Mouse (Mus musculus) C2C12 (cell line): ENCODE measurements around the gene Wdr59. TPM values are rescaled to one million over a fixed set of nuclear protein-coding genes. Genes with fewer than 3 reads are reported as not detected.
"Not testable (repeated sequence)": the region's sequence is repeated elsewhere in the genome, so short reads cannot be mapped to it uniquely, and the experiment has no call there.

ENCODE experiments used
- H3K27me3 ChIP-seq: one replicate; pipeline ENCODE4 v1.6.1; 2011; ENCODE audit not compliant: control insufficient read depth, insufficient read depth, insufficient read length
- H3K36me3 ChIP-seq: one replicate; pipeline ENCODE4 v1.6.1; 2011; ENCODE audit not compliant: control insufficient read depth, insufficient read depth
- H3K4me3 ChIP-seq: one replicate; pipeline ENCODE4 v1.5.1; 2011; ENCODE audit warnings: mild to moderate bottlenecking, control low read depth; ENCODE audit not compliant: poor library complexity, insufficient read depth, severe bottlenecking
- H3K79me2 ChIP-seq: one replicate; pipeline ENCODE4 v1.6.1; 2011; ENCODE audit not compliant: control insufficient read depth, insufficient read depth
- H3K79me3 ChIP-seq: one replicate; pipeline ENCODE4 v1.6.1; 2011; ENCODE audit warnings: low read depth, control low read depth
- H3ac ChIP-seq: one replicate; pipeline ENCODE3; 2011; ENCODE audit warnings: low read depth; ENCODE audit not compliant: control insufficient read depth, insufficient read length
- CEBPB ChIP-seq: IDR thresholded peaks from one replicate; pipeline ENCODE4 v1.6.1; 2011; ENCODE audit warnings: low read depth, mild to moderate bottlenecking, control low read depth, moderate library complexity
- CTCF ChIP-seq: IDR thresholded peaks from one replicate; pipeline ENCODE4 v1.5.1; 2011; ENCODE audit not compliant: control insufficient read depth, insufficient read depth, insufficient read length
- FOSL1 ChIP-seq: IDR thresholded peaks from one replicate; pipeline ENCODE4 v1.8.0; 2011; ENCODE audit warnings: mild to moderate bottlenecking, low read length; ENCODE audit not compliant: poor library complexity, insufficient read depth, severe bottlenecking
- MAX ChIP-seq: IDR thresholded peaks from one replicate; pipeline ENCODE4 v1.6.1; 2011; ENCODE audit warnings: mild to moderate bottlenecking, control low read depth
- MYOD1 ChIP-seq: IDR thresholded peaks from one replicate; pipeline ENCODE4 v1.6.1; 2011; ENCODE audit warnings: low read depth; ENCODE audit not compliant: control insufficient read depth, insufficient read length
- MYOG ChIP-seq: IDR thresholded peaks from one replicate; pipeline ENCODE4 v1.6.1; 2011; ENCODE audit not compliant: control insufficient read depth, insufficient read length; ENCODE audit errors: extremely low read depth
- USF1 ChIP-seq: IDR thresholded peaks from one replicate; pipeline ENCODE4 v1.6.1; 2011; ENCODE audit warnings: low read depth, mild to moderate bottlenecking, control low read depth, moderate library complexity
- polyA plus RNA-seq: library from polyadenylated mRNA; unstranded; fragments of >200 nt; fragmentation: generic; extraction: Trizol; gene quantifications from one replicate; pipeline ENCODE4 v1.2.1, GENCODE M21; 2012; ENCODE audit warnings: missing spikeins

Wdr59 gene
- polyA plus RNA-seq, 1 experiment, result 6.7 TPM

DNA sequence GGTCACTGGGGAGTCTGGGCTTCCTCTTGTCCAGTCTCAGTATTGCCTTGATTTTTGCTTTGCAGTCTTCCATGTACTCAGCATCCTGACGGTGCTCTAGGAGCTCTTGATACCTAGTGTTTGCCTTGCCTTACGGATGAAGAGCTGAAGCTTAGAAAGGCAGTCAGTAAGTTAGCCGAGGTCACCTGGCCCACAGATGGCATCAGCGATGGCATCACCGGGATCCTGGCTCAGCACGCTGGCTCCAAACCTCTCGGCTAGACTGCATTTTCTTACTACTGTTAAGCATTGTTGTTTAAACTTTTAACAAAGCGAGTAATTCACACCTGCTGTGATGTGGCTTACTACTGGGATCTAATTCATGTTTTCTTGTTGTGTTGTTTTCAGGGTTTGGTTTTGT, 8.4 kb downstream of the Wdr59 start:
- Histone ChIP-seq H3K4me3 (no peak overlapping the region), H3K27me3 (no peaks in the 10 kb centered on the region), H3K79me3 (peaks cover 12% of the 10 kb centered on the region), H3ac (no peak overlapping the region), H3K36me3 (no peaks in the 10 kb centered on the region), H3K79me2 (peaks cover 50% of the 10 kb centered on the region)
- TF ChIP-seq USF1 (no peak), MAX (no peak), MYOG (no peak), FOSL1 (no peak), CTCF (no peak), CEBPB (no peak), MYOD1 (no peak)

- H3K36me3 ChIP-seq, result no peaks in the 10 kb centered on the region
- H3ac ChIP-seq, result no peak overlapping the region
- no peak overlapping the region for H3K4me3 ChIP-seq
- peaks cover 52% of the 10 kb centered on the region for H3K79me2 ChIP-seq
- no peak for TF ChIP-seq USF1
- no peak for TF ChIP-seq CTCF
- no peak for TF ChIP-seq MAX
- TF ChIP-seq MYOG, result no peak
- TF ChIP-seq CEBPB, result no peak
- no peak for TF ChIP-seq FOSL1
- TF ChIP-seq MYOD1, result no peak
- H3K27me3 ChIP-seq, result no peaks in the 10 kb centered on the region
- peaks cover 13% of the 10 kb centered on the region for H3K79me3 ChIP-seq
Measured at GRCm38 (mm10) chr8:111512941-111513340, 9.0 kb downstream of the Wdr59 start.

GRCm38 (mm10) chr8:111510401-111510800, 11.5 kb downstream of the Wdr59 start:
- TF ChIP-seq MAX, result no peak
- no peak for TF ChIP-seq FOSL1
- no peak for TF ChIP-seq MYOG
- no peak for TF ChIP-seq USF1
- no peak for TF ChIP-seq MYOD1
- TF ChIP-seq CEBPB, result no peak
- no peak for TF ChIP-seq CTCF
- H3K79me3 ChIP-seq, result peaks cover 9% of the 10 kb centered on the region

GRCm38 (mm10) chr8:111509278-111509677, 12.6 kb downstream of the Wdr59 start:
- TF ChIP-seq MYOG (no peak), FOSL1 (no peak), CTCF (no peak), CEBPB (no peak), MAX (no peak), USF1 (no peak), MYOD1 (no peak)

More at GRCm38 (mm10) chr8:111510401-111510800, 11.5 kb downstream of the Wdr59 start:
- H3K36me3 ChIP-seq, result no peaks in the 10 kb centered on the region
- no peak overlapping the region for H3K4me3 ChIP-seq
- no peaks in the 10 kb centered on the region for H3K27me3 ChIP-seq
- no peak overlapping the region for H3ac ChIP-seq
- H3K79me2 ChIP-seq, result peaks cover 49% of the 10 kb centered on the region

DNA sequence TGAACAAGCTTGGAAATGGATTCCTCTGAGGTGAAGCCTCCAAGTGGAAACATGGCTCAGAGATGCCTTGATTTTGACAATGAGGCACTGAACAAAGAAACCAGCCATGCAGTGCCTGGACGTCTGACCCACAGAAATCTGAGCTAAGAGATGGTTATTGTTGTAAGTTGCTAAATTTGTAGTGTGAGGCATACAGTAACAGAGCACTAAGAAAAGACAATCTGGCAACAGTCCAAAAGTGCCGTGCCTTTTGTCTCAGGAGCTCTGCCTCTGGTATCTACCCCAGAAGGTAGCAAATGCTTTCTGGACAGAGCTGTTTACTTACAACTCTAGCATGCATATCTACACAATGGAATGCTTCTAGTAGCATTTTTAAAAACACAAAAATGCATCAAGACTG, 13.3 kb downstream of the Wdr59 start:
- no peaks in the 10 kb centered on the region for H3K36me3 ChIP-seq
- no peak overlapping the region for H3ac ChIP-seq
- H3K27me3 ChIP-seq, result no peaks in the 10 kb centered on the region
- TF ChIP-seq MYOG, result no peak
- TF ChIP-seq CEBPB, result no peak
- no peak for TF ChIP-seq MAX
- TF ChIP-seq USF1, result no peak
- no peak for TF ChIP-seq MYOD1
- no peak for TF ChIP-seq CTCF
- peaks cover 38% of the 10 kb centered on the region for H3K79me2 ChIP-seq
- no peak overlapping the region for H3K4me3 ChIP-seq
- peaks cover 7% of the 10 kb centered on the region for H3K79me3 ChIP-seq

More at GRCm38 (mm10) chr8:111509278-111509677, 12.6 kb downstream of the Wdr59 start:
- H3K27me3 ChIP-seq, result no peaks in the 10 kb centered on the region
- peaks cover 9% of the 10 kb centered on the region for H3K79me3 ChIP-seq
- H3K4me3 ChIP-seq, result no peak overlapping the region
- peaks cover 38% of the 10 kb centered on the region for H3K79me2 ChIP-seq
- H3K36me3 ChIP-seq, result no peaks in the 10 kb centered on the region
- no peak overlapping the region for H3ac ChIP-seq

- H3K36me3 ChIP-seq, result peaks cover 10% of the 10 kb centered on the region
- H3K27me3 ChIP-seq, result no peaks in the 10 kb centered on the region
- TF ChIP-seq USF1 (no peak), CTCF (no peak), FOSL1 (no peak), CEBPB (no peak), MYOG (no peak), MYOD1 (no peak), MAX (no peak)
- peaks cover 1% of the 10 kb centered on the region for H3K79me3 ChIP-seq
- no peak overlapping the region for H3K4me3 ChIP-seq
- H3K79me2 ChIP-seq, result peaks cover 6% of the 10 kb centered on the region
- no peak overlapping the region for H3ac ChIP-seq
Measured at GRCm38 (mm10) chr8:111501724-111502464, 20.0 kb downstream of the Wdr59 start.

DNA sequence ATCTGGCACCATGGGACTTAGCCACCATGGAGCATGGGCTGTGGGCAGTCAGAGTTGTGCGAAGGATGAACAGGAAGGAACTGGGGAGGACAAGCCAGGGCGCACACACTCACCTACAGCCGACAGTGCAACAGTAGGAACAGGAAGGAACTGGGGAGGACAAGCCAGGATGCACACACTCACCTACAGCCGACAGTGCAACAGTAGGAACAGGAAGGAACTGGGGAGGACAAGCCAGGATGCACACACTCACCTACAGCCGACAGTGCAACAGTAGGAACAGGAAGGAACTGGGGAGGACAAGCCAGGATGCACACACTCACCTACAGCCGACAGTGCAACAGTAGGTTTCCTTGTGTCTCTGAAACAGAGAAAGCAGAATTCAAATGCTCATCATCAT, 23.6 kb downstream of the Wdr59 start:
- H3K79me3 ChIP-seq, H3K79me2 ChIP-seq, H3K27me3 ChIP-seq, H3K4me3 ChIP-seq, H3ac ChIP-seq: not testable (repeated sequence)
- H3K36me3 ChIP-seq, result peaks cover 13% of the 10 kb centered on the region
